Mouse (Mus musculus) lung, adult 2 months (tissue): ENCODE data around the gene Vgll4.

Experiments
- CTCF ChIP-seq: fragments of 200-500 bp; IDR thresholded peaks from 2 replicates; pipeline ENCODE4 v1.5.1; 2011; ENCODE audit warnings: mild to moderate bottlenecking, low read length, control low read depth; ENCODE audit not compliant: insufficient read depth
- POLR2A ChIP-seq: fragments of 200-500 bp; IDR thresholded peaks from 2 replicates; pipeline ENCODE4 v1.6.1; 2011; ENCODE audit warnings: low read depth, mild to moderate bottlenecking, control low read depth, low read length, borderline replicate concordance; ENCODE audit errors: extremely low read depth

GRCm38 (mm10) chr6:115005351-115005890 is 35.6 kb upstream of the Vgll4 start:
- no peak for TF ChIP-seq CTCF
- TF ChIP-seq POLR2A, result no peak
